In genomic region chr5:110804012-110804743, GRCm38 (mm10) we compare ENCODE assay signal across 20 mouse cellular contexts. TPM values are rescaled to one million over a fixed set of nuclear protein-coding genes. Genes with fewer than 3 reads are reported as not detected.
DNase-seq lines count a peak whose midpoint lies in the region; ATAC-seq and TF ChIP-seq lines count a peak whose summit lies in the region.
"Had no signal": no experiment of that assay in that cellular context is flagged by ENCODE, and none has a peak within 500 bp of the region (broad histone marks: within the 10 kb centered on the region; RNA-seq: fewer than 3 reads in every experiment).

No protein-coding gene starts in this region.

- H3K9me3 ChIP-seq in G1E (replicated peaks), result no peaks in the 10 kb centered on the region
- no peaks in the 10 kb centered on the region for H3K9me3 ChIP-seq in liver, postnatal 0 days (ENCODE audit: low read length)
- H3K9me3 ChIP-seq: embryonic facial prominence, embryonic 10.5 days; hindbrain, embryonic 12.5 days; megakaryocyte, embryonic 14.5 days; neural tube, embryonic 12.5 days had no signal

- H3K4me2 ChIP-seq in liver, postnatal 0 days (ENCODE audit: low read depth, low read length), result peak overlapping the region; percentile 15
- H3K4me2 ChIP-seq: hindbrain, embryonic 12.5 days; neural tube, embryonic 12.5 days had no signal

- TF ChIP-seq EP300 in liver, postnatal 0 days (IDR thresholded peaks at IDR 0.05; ENCODE audit: low read depth), result no peak

- DNase-seq in gastrocnemius, adult 2 months, result no peak
- no peak for DNase-seq in gastrocnemius, postnatal 36 days
- peak; percentile 75 for DNase-seq in G1E (ENCODE audit: low spot score)
- peak; percentile 97 for DNase-seq in ZHBTc4 (ENCODE audit: low read depth, low spot score)
- DNase-seq in liver, postnatal 0 days, result no peak
- no peak for DNase-seq in Muller cell, postnatal 12 days (ENCODE audit: inconsistent ontology term)
- no peak for DNase-seq in heart, postnatal 14 days
- DNase-seq: adrenal gland, adult 8-10 months; forebrain, postnatal 0 days; heart, adult 2 months; kidney, adult 9 months; kidney, postnatal 36 days; lung, postnatal 14 days; thymus, postnatal 14 days had no signal

- no peak overlapping the region for H3K4me3 ChIP-seq in gastrocnemius, adult 2 months
- peak overlapping the region; percentile 57; the same call in 1 of the 2 replicates for H3K4me3 ChIP-seq in G1E (ENCODE audit: low read depth, low read length)
- no peak overlapping the region for H3K4me3 ChIP-seq in liver, postnatal 0 days (ENCODE audit: low read depth, low read length)
- H3K4me3 ChIP-seq: embryonic facial prominence, embryonic 10.5 days; heart, adult 2 months; hindbrain, embryonic 12.5 days; megakaryocyte, embryonic 14.5 days; neural tube, embryonic 12.5 days had no signal

- H3K27ac ChIP-seq in gastrocnemius, adult 2 months, result peak overlapping the region; percentile 7; the same call in 1 of the 2 replicates
- no peak overlapping the region for H3K27ac ChIP-seq in liver, postnatal 0 days (ENCODE audit: low read depth)
- H3K27ac ChIP-seq: embryonic facial prominence, embryonic 10.5 days; heart, adult 2 months; hindbrain, embryonic 12.5 days; neural tube, embryonic 12.5 days; stomach, postnatal 0 days had no signal

- H3K36me3 ChIP-seq in G1E (replicated peaks), result peaks cover 74% of the 10 kb centered on the region
- H3K36me3 ChIP-seq in liver, postnatal 0 days (replicated peaks; ENCODE audit: insufficient read depth, low read length), result peaks cover 60% of the 10 kb centered on the region

- H3K4me1 ChIP-seq in G1E (ENCODE audit: insufficient read depth, low read depth, low read length), result peaks cover 95% of the 10 kb centered on the region
- peaks cover 74% of the 10 kb centered on the region for H3K4me1 ChIP-seq in liver, postnatal 0 days (ENCODE audit: insufficient read depth)

- peak overlapping the region; percentile 13; the same call in 1 of the 2 replicates for H3K9ac ChIP-seq in liver, postnatal 0 days (replicated peaks)
- H3K9ac ChIP-seq: forebrain, postnatal 0 days; hindbrain, embryonic 12.5 days; neural tube, embryonic 12.5 days had no signal

- H3K27me3 ChIP-seq in G1E (ENCODE audit: insufficient read depth, low read length), result no peaks in the 10 kb centered on the region
- no peaks in the 10 kb centered on the region for H3K27me3 ChIP-seq in liver, postnatal 0 days (ENCODE audit: insufficient read depth, low read length)
- H3K27me3 ChIP-seq: hindbrain, embryonic 12.5 days; megakaryocyte, embryonic 14.5 days; neural tube, embryonic 12.5 days had no signal

- no peak for TF ChIP-seq CTCF in gastrocnemius, adult 2 months (IDR thresholded peaks at IDR 0.05)
- no peak for TF ChIP-seq CTCF in G1E (IDR thresholded peaks at IDR 0.05; ENCODE audit: low read depth, low read length)
- no peak for TF ChIP-seq CTCF in liver, postnatal 0 days (IDR thresholded peaks at IDR 0.05; ENCODE audit: low read depth)

- ATAC-seq in G1E (ENCODE audit: extremely low read depth, insufficient number of reproducible peaks, low FRiP score, poor library complexity, severe bottlenecking), result peak; percentile 84
- no peak for ATAC-seq in liver, postnatal 0 days
- ATAC-seq: forebrain, postnatal 0 days; inflammation-experienced regulatory T-cells, adult 6 months had no signal

- WGBS in liver, postnatal 0 days (ENCODE audit: insufficient replicate concordance), result 57% methylated on average over 7 of the region's 7 CpGs

- intact Hi-C loops in gastrocnemius, adult 2 months (cut with DNase I), result no loop called here
- intact Hi-C loops in gastrocnemius, postnatal 36 days (cut with DNase I), result no loop called here
- intact Hi-C loops in heart, postnatal 14 days (cut with DNase I), result no loop called here

RNA-seq across cellular contexts. Expression of gene Ulk1, which starts 5.7 kb away (rescaled TPM):
- total RNA-seq in gastrocnemius, adult 2 months (2021), result 10 to 100 TPM; 49.1 to 70.6 TPM
- total RNA-seq in gastrocnemius, postnatal 36 days (2021), result 10 to 100 TPM; 46.3 to 49.4 TPM
- total RNA-seq in G1E (2014; fragmentation: Nextera tagmentation), result 70.7 and 75.9 TPM in 2 replicates
- 12.9 and 19.0 TPM in 2 replicates for total RNA-seq in G1E (2017)
- polyA plus RNA-seq in G1E (2012), result 233 and 256 TPM in 2 replicates
- 7.9 and 8.1 TPM in 2 replicates for polyA plus RNA-seq in liver, postnatal 0 days (2015; fragmentation: Nextera tagmentation; extraction: Ambion mirVana)
- 10 to 100 TPM; 76.1 to 76.9 TPM for total RNA-seq in heart, postnatal 14 days (2021)

RNA-seq across cellular contexts. Expression of gene Pus1, which starts 23.7 kb away (rescaled TPM):
- 10 to 100 TPM in 1 of 2 experiments, 1 to 10 TPM in 1; 8.7 to 13.8 TPM for total RNA-seq in gastrocnemius, adult 2 months (2021)
- total RNA-seq in gastrocnemius, postnatal 36 days (2021), result 1 to 10 TPM; 8.1 to 9.7 TPM
- total RNA-seq in G1E (2014; fragmentation: Nextera tagmentation) (17.8 and 19.5 TPM in 2 replicates), G1E (2017) (72.6 and 72.9 TPM in 2 replicates)
- 143 and 177 TPM in 2 replicates for polyA plus RNA-seq in G1E (2012)
- 16.9 and 19.0 TPM in 2 replicates for polyA plus RNA-seq in liver, postnatal 0 days (2015; fragmentation: Nextera tagmentation; extraction: Ambion mirVana)
- total RNA-seq in heart, postnatal 14 days (2021), result 10 to 100 TPM; 15.3 to 15.4 TPM

RNA-seq across cellular contexts. Expression of gene Ep400, which starts 33.7 kb away (rescaled TPM):
- 10 to 100 TPM; 20.2 to 22.9 TPM for total RNA-seq in gastrocnemius, adult 2 months (2021)
- total RNA-seq in gastrocnemius, postnatal 36 days (2021), result 10 to 100 TPM; 21.4 TPM
- total RNA-seq in G1E (2014; fragmentation: Nextera tagmentation) (162 and 172 TPM in 2 replicates), G1E (2017) (35.4 and 42.0 TPM in 2 replicates)
- 90.5 and 129 TPM in 2 replicates for polyA plus RNA-seq in G1E (2012)
- 9.3 and 10.6 TPM in 2 replicates for polyA plus RNA-seq in liver, postnatal 0 days (2015; fragmentation: Nextera tagmentation; extraction: Ambion mirVana)
- total RNA-seq in heart, postnatal 14 days (2021), result 10 to 100 TPM; 46.6 TPM

RNA-seq across cellular contexts. Expression of gene Hscb, which starts 35.4 kb away (rescaled TPM):
- total RNA-seq in gastrocnemius, adult 2 months (2021), result 10 to 100 TPM; 14.1 to 19.4 TPM
- 10 to 100 TPM; 12.3 to 14.1 TPM for total RNA-seq in gastrocnemius, postnatal 36 days (2021)
- 62.1 and 65.3 TPM in 2 replicates for total RNA-seq in G1E (2014; fragmentation: Nextera tagmentation)
- total RNA-seq in G1E (2017), result 86.8 and 94.2 TPM in 2 replicates
- 51.5 and 56.7 TPM in 2 replicates for polyA plus RNA-seq in G1E (2012)
- polyA plus RNA-seq in liver, postnatal 0 days (2015; fragmentation: Nextera tagmentation; extraction: Ambion mirVana), result 41.5 and 47.7 TPM in 2 replicates
- total RNA-seq in heart, postnatal 14 days (2021), result 10 to 100 TPM; 16.4 to 20.7 TPM

RNA-seq across cellular contexts. Expression of gene Chek2, which starts 35.6 kb away (rescaled TPM):
- 1 to 10 TPM in 1 of 2 experiments, under 1 TPM in 1; 0.92 to 1.1 TPM for total RNA-seq in gastrocnemius, adult 2 months (2021)
- total RNA-seq in gastrocnemius, postnatal 36 days (2021), result 1 to 10 TPM; 1.1 to 1.3 TPM
- 53.4 and 70.4 TPM in 2 replicates for total RNA-seq in G1E (2014; fragmentation: Nextera tagmentation)
- 100 and 102 TPM in 2 replicates for total RNA-seq in G1E (2017)
- polyA plus RNA-seq in G1E (2012), result 1.9 and 2.5 TPM in 2 replicates
- 9.2 and 13.2 TPM in 2 replicates for polyA plus RNA-seq in liver, postnatal 0 days (2015; fragmentation: Nextera tagmentation; extraction: Ambion mirVana)
- 1 to 10 TPM; 4.0 to 5.2 TPM for total RNA-seq in heart, postnatal 14 days (2021)

Comparison
In these comparisons a context has a peak if more than half of its experiments do, and no peak if none do; other contexts are left out.
1. DNase-seq: peak in G1E (single experiment) and ZHBTc4 (single experiment); none in gastrocnemius, adult 2 months (single experiment), gastrocnemius, postnatal 36 days (0 of 2), liver, postnatal 0 days (single experiment), Muller cell, postnatal 12 days (single experiment) and heart, postnatal 14 days (0 of 2).